Mouse (Mus musculus) left cerebral cortex, adult 8-10 months (tissue): ENCODE measurements at regions not wholly inside any gene's neighbourhood (a gene's known extent, or its start where the extent isn't known, plus 50 kb on each side); places are given as distances from the start of the nearest gene placed in this dataset.
"Not testable (repeated sequence)": the region's sequence is repeated elsewhere in the genome, so short reads cannot be mapped to it uniquely, and the experiment has no call there.

Source experiments
- DNase-seq, 2 experiments: peaks; one replicate each; pipeline ENCODE4 v3.0.0; 2022; ENCODE audit warnings: low spot score in 2 of 2

DNA sequence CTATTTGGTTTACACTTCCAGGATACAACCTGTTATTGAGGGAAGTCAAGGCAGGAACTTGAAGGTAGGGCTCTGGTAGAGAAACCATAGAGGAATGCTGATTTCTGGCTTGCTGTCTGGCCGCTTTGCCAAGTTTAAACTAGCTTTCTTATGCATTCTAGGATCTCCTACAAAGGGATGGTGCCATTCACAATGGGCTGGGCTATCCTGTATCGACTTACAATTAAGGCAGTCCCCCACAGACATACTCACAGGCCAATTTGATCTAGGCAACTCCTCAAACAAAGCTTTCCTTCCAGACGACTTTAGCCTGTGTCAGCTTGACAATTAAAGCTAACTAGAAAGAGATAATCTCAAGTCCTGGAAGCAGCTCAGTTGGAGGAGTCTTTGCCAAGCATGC is 83.1 kb downstream of the Phlda1 start:
- no peak for DNase-seq

DNA sequence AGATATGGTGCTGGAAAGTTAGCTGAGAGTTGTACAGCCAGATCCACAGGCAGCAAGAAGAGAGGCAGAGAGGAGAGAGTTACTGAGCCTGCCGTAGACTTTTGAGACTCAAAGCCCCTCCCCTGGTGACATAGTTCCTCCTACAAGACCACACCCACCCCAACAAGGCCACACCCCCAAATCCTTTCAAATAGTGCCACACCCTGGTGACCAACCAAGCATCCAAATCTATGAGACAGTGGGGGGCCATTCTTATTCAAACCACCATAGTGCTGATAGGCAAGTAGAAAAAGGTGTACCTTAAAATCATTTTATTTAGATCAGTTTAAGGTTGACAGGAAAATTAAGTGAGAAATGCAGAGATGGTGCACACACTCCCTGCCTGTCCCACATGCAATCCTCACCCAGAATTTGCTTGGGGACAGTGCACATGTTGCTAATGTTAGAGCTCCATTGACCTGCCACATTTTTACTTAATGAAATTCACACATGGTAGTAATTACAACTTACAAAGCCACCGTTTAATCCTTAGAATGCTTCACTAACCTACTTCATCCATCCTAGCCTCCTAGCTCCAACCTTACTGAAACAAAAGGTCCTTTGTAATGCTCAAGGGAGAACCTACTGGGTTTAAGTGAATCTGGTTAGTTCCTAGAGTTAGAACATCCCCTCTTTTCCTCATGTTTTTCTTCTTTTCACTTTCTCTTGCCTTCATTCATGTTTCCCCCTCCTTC is 86.5 kb downstream of the Phlda1 start:
- DNase-seq: no peak

- no peak for DNase-seq
Observed at GRCm38 (mm10) chr10:111593280-111593679, 87.2 kb downstream of the Phlda1 start.

GRCm38 (mm10) chr10:111594171-111594570 is 88.1 kb downstream of the Phlda1 start:
- DNase-seq: no peak

DNA sequence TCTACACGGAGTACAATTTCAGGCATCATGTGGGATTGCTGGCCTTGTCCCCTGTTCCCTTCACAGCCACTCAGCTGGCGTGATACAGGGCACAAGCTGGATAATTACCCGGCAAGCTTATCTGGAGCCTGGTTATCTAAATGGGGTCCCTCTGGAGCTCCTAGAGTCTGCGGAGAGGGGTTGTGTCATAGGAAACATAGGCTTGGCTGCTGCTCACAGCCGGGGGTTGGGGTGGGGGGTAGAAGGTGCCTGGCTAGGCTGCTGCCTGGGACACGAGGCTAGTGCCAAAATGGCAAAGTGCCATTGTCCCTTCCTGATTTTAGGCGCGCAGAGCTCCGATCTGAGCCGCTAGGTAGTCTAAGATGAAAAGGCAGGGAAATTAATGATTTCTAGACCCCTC is 88.6 kb downstream of the Phlda1 start:
- DNase-seq: no peak

GRCm38 (mm10) chr10:111595513-111595995 is 89.5 kb downstream of the Phlda1 start:
- DNase-seq: no peak

- DNase-seq: no peak
Observed at GRCm38 (mm10) chr10:111598650-111599049, 92.6 kb downstream of the Phlda1 start.

GRCm38 (mm10) chr10:111599297-111600250 is 93.5 kb downstream of the Phlda1 start:
- no peak for DNase-seq

- DNase-seq: no peak
Observed at GRCm38 (mm10) chr10:111600251-111600620, 94.2 kb downstream of the Phlda1 start.

DNA sequence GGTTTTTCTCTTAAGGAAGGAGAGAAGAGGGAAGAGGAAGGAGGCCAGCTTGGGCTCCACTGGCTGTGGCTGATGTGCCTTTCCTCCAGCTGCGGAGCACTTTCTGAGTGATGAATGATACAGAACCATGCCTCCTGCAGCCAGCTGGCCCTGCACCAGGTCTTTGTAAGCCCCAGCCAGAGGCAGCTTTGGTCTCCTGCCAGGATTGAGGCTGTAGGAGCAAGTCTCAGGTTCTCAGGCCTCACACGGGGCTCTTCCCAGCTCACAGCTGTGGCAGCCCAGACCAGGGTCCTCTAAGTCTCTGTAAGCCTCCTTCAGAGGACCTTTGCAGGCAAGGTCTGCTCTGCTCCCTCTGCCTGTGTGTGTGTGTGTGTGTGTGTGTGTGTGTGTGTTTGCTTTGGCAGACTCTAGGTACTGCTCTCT is 94.6 kb downstream of the Phlda1 start:
- peak in 1 of 2 experiments; percentile 46 for DNase-seq

- DNase-seq: no peak
Observed at GRCm38 (mm10) chr10:111603166-111603565, 97.1 kb downstream of the Phlda1 start.

GRCm38 (mm10) chr10:111607381-111607780 is 101.3 kb downstream of the Phlda1 start:
- not testable (repeated sequence) for DNase-seq

DNA sequence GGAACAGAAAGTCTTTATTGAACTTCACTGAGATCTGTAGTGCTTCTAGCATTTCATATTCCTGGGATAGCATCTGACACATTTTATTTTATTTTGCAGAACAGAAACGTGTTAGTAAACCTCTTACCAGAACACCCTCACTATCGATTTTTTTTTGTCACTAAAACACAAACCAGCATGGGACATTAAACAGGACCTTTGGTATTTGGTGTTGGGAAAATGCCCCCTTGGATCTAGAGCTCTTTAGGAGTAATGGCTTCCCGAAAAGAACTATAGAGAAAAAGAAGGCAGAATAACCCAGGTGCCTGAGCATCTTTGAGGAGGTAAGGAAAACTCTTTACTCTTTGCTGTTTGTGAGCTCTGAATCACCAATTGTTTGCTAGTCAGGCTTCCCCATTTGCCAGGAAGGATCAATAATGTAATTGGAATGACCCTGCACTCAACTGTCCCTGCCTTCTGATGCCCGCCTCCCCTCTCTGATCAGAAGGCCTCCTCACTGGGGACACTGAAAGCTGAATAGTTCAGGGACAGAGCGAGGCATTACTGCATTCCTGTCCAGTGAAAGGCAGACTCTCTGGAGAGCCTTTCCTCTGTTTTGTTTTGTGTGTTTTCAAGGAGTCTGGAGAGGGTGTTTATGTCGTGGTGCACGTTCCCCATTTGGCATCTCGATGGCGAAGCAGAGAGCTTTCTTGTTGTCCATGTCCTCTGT is 102.5 kb downstream of the Phlda1 start:
- no peak for DNase-seq

GRCm38 (mm10) chr10:111609889-111610288 is 103.8 kb downstream of the Phlda1 start:
- DNase-seq: no peak

- DNase-seq: no peak
Observed at GRCm38 (mm10) chr10:111619627-111620270, 113.7 kb downstream of the Phlda1 start.

- no peak for DNase-seq
Observed at GRCm38 (mm10) chr10:111620927-111621676, 115.0 kb downstream of the Phlda1 start.

- DNase-seq: no peak
Observed at GRCm38 (mm10) chr10:111622789-111623188, 116.7 kb downstream of the Phlda1 start.

DNA sequence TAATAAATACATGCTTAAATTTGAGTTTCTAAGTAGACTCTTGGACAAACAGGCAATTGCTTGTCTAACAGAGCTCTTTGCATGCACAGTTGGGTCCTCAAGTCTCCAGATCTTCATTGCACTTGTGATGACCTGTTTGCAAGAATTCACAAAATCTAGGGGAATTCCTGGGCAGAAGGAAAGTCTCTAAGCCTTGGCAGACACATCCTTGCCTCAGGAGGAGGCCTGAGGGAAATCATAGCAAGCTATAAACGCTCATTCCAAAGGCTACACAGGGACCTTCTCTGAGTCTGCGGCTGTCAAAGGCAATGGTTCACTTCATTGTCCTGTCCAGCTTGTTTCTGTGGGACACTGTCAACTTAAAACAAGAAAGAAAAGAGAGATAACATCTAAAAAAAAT is 117.9 kb downstream of the Phlda1 start:
- DNase-seq: no peak

DNA sequence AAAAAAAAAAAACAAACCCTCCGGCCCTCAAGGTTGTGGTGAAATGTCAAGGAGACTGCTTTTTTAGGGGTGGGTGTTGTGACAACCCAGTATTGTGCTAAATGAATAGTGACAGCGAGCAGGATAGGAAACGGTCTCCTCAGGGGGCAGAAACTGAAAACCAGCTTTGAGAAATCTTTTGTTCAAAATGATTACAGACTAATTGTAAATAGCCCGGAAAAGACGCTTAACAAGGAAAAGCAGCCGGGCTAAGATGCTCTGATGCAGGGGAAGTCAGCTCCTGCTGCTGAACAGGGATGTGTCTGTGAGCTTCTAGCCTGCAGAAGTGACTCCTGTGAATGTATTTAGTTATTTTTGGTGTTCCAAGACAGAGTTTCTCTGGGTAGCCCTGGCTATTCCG is 118.5 kb downstream of the Phlda1 start:
- no peak for DNase-seq

GRCm38 (mm10) chr10:111625573-111625972 is 119.5 kb downstream of the Phlda1 start:
- no peak for DNase-seq
